Mouse (Mus musculus) left cerebral cortex, postnatal 10 days (tissue): ENCODE data around the gene Tspan1. TPM values are rescaled to one million over a fixed set of nuclear protein-coding genes. Genes with fewer than 3 reads are reported as not detected.
A peak's percentile ranks its signal among the peaks of the same experiment; 100 is the strongest.

Experiments
- DNase-seq, 2 experiments: peaks; one replicate each; pipeline ENCODE4 v3.0.0; 2021 to 2022; ENCODE audit warnings: low spot score in 2 of 2, mixed read lengths in 1 of 2; ENCODE audit errors: extremely low spot score in 1 of 2
- intact Hi-C: fragments of 180-260 bp; cut with DNase I; formaldehyde crosslinking; loops from one replicate; pipeline ENCODE4 v1.15.1; 2025
- total RNA-seq, 2 experiments: library from RNA; stranded (reverse); gene quantifications; 2 replicates each; pipeline ENCODE4 v1.2.3; 2021

Gene Tspan1
- total RNA-seq, 2 experiments from 2014 or later = 0.60 to 0.73 TPM

- DNase-seq = no peak
- intact Hi-C loops = no loop called here
Measured at GRCm38 (mm10) chr4:116141736-116142135, 25.7 kb downstream of the Tspan1 start.

GRCm38 (mm10) chr4:116140801-116141574, 26.4 kb downstream of the Tspan1 start:
- peak in 1 of 2 experiments; percentile 52 for DNase-seq
- intact Hi-C loops = no loop called here

- intact Hi-C loops = no loop called here
- no peak for DNase-seq
Measured at GRCm38 (mm10) chr4:116137421-116137996, 29.9 kb downstream of the Tspan1 start.

- DNase-seq = no peak
- intact Hi-C loops = no loop called here
Measured at GRCm38 (mm10) chr4:116134990-116135389, 32.4 kb downstream of the Tspan1 start.

- intact Hi-C loops = no loop called here
- no peak for DNase-seq
Measured at GRCm38 (mm10) chr4:116133126-116133525, 34.3 kb downstream of the Tspan1 start.

GRCm38 (mm10) chr4:116127956-116128355, 39.4 kb downstream of the Tspan1 start:
- intact Hi-C loops = no loop called here
- DNase-seq = no peak

- no peak for DNase-seq
- intact Hi-C loops = no loop called here
Measured at GRCm38 (mm10) chr4:116125803-116126386, 41.5 kb downstream of the Tspan1 start.

GRCm38 (mm10) chr4:116123602-116124519, 43.5 kb downstream of the Tspan1 start, which contains the start of the genes Rad54l and Pomgnt1:
TSS of gene Rad54l (minus strand) at chr4:116123690.
TSS of gene Pomgnt1 (plus strand) at chr4:116123840.
- intact Hi-C loops = no loop called here
- peak; percentile 74 to 91 for DNase-seq

GRCm38 (mm10) chr4:116122762-116123161, 44.6 kb downstream of the Tspan1 start:
- intact Hi-C loops = no loop called here
- no peak for DNase-seq

Other genes starting within 250 kb of the Tspan1 start
- under 1 TPM; 0.21 to 0.22 TPM for gene Dmbx1, start 227.7 kb downstream of the Tspan1 start, total RNA-seq
- 10 to 100 TPM; 70.6 to 70.8 TPM for gene Faah, start 149.7 kb downstream of the Tspan1 start, total RNA-seq
- 1 to 10 TPM; 6.8 to 7.3 TPM for gene Nsun4, start 113.7 kb downstream of the Tspan1 start, total RNA-seq
- gene Uqcrh, start 92.5 kb downstream of the Tspan1 start, total RNA-seq = 100 to 1,000 TPM; 411 to 421 TPM
- gene Lrrc41, start 92.3 kb downstream of the Tspan1 start, total RNA-seq = 10 to 100 TPM; 52.3 to 54.0 TPM
- 1 to 10 TPM; 1.1 to 1.3 TPM for gene Rad54l, start 43.9 kb downstream of the Tspan1 start, total RNA-seq
- 10 to 100 TPM; 79.3 to 82.9 TPM for gene Pomgnt1, start 43.8 kb downstream of the Tspan1 start, total RNA-seq
- gene Lurap1, start 16.3 kb downstream of the Tspan1 start, total RNA-seq = 10 to 100 TPM; 26.8 to 31.2 TPM
- not detected for gene 1700042G07Rik, start 5.8 kb upstream of the Tspan1 start, total RNA-seq
- gene Gm49337, start 5.8 kb upstream of the Tspan1 start, total RNA-seq = not detected
- 10 to 100 TPM; 39.4 to 41.5 TPM for gene Pik3r3, start 54.0 kb upstream of the Tspan1 start, total RNA-seq